Mouse (Mus musculus) hindbrain, embryonic 13.5 days (tissue): ENCODE data around the gene Mastl. TPM values are rescaled to one million over a fixed set of nuclear protein-coding genes. Genes with fewer than 3 reads are reported as not detected.

ENCODE experiments used
- ATAC-seq: fragments of 200-750 bp; cut with Nextera tagmentation; 2 replicates; pipeline ENCODE4 v1.8.0; 2017; ENCODE audit warnings: moderate TSS enrichment; ENCODE audit not compliant: low FRiP score
- H3K27ac ChIP-seq: fragments of 300-500 bp; sonication (generic); 2 replicates; pipeline ENCODE4 v1.5.1; 2015; ENCODE audit warnings: inconsistent platforms, mild to moderate bottlenecking, moderate library complexity
- H3K27me3 ChIP-seq: fragments of 300-500 bp; sonication (generic); 2 replicates; pipeline ENCODE4 v1.6.1; 2015; ENCODE audit warnings: mild to moderate bottlenecking, inconsistent platforms
- H3K36me3 ChIP-seq: fragments of 300-500 bp; sonication (generic); 2 replicates; pipeline ENCODE4 v1.6.1; 2015; ENCODE audit warnings: mild to moderate bottlenecking, inconsistent platforms
- H3K4me1 ChIP-seq: fragments of 300-500 bp; sonication (generic); replicated peaks from 2 replicates; pipeline ENCODE4 v1.6.1; 2015; ENCODE audit warnings: inconsistent platforms
- H3K4me2 ChIP-seq: fragments of 300-500 bp; sonication (generic); 2 replicates; pipeline ENCODE4 v1.6.1; 2015; ENCODE audit warnings: inconsistent platforms, mild to moderate bottlenecking, moderate library complexity
- H3K4me3 ChIP-seq: fragments of 300-500 bp; sonication (generic); 2 replicates; pipeline ENCODE4 v1.5.1; 2015; ENCODE audit warnings: mild to moderate bottlenecking, inconsistent platforms
- H3K9ac ChIP-seq: fragments of 300-500 bp; sonication (generic); 2 replicates; pipeline ENCODE4 v1.6.1; 2015; ENCODE audit warnings: mild to moderate bottlenecking, inconsistent platforms
- H3K9me3 ChIP-seq: fragments of 300-500 bp; sonication (generic); 2 replicates; pipeline ENCODE4 v1.6.1; 2016; ENCODE audit warnings: inconsistent platforms
- whole genome bisulfite sequencing: fragments of 180-500 bp; shearing (Covaris S2); methylation state at CpG from one replicate; pipeline ENCODE4 v1.1.7; 2015; 5-methylcytosine and 5-hydroxymethylcytosine counted together
- polyA plus RNA-seq: library from polyadenylated mRNA; unstranded; fragments of >200 nt; fragmentation: Nextera tagmentation; extraction: Ambion mirVana; gene quantifications from 2 replicates; pipeline ENCODE4 v1.2.1, GENCODE M21; 2015

Mastl gene
- 3.5 and 4.0 TPM in 2 replicates for polyA plus RNA-seq

DNA sequence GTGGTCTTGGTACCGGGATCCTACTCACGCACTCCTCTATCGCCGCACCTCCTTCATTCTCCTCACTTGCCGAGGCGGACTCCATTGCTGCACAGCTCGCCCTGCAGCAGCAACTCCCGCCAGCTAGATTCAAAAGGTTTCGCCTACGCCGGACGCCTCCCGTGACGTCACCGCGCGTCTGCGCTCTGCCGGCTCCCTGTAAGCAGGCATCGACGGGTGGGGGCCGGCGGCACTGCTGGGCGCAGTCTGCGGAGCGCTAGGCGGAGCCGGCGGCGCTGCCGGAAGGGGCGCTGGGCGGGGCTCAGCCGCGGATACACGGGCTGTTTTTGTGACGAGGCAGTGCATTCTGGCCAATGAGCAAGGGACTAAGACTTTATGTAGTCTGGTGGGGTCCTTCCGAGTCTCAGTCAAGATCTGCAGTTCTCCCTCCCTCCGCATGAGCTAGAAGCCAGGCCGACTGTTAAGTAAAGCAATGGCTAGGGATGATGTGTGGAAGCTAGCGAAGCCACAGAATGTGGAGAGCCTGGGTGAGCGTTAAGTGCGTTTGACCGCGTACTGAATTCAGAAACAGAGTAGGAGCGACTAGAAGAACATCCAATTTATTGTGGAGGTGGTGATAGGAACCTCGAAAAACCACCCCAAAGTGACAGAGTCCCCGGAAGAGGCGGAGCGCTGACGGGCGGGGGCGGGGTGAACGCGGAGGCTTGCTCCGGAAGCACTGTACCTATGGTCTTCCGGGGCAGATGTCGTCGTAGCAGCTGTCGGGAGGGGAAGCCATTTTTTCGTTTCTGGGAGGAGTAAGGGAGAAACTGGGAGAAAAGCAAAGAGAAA lies at the start of gene Mastl, which contains the start of gene Yme1l1:
Mastl (minus strand) TSS at position 248 of the 831 bp plus-strand sequence.
Yme1l1 (plus strand) TSS at position 593 of the 831 bp plus-strand sequence.
- Histone ChIP-seq H3K4me3 (peak within 1 kb of the TSS; percentile 79), H3K4me1 (peaks cover 29% of the 10 kb centered on the region), H3K9ac (peak within 1 kb of the TSS; percentile 85), H3K4me2 (peak within 1 kb of the TSS; percentile 79), H3K27me3 (no peaks in the 10 kb centered on the region), H3K27ac (peak within 1 kb of the TSS; percentile 99), H3K9me3 (no peaks in the 10 kb centered on the region), H3K36me3 (peaks cover 1% of the 10 kb centered on the region; the same call in 1 of the 2 replicates)
- ATAC-seq: peak; percentile 98
- WGBS: under 1% methylated on average over 61 of the region's 61 CpGs

DNA sequence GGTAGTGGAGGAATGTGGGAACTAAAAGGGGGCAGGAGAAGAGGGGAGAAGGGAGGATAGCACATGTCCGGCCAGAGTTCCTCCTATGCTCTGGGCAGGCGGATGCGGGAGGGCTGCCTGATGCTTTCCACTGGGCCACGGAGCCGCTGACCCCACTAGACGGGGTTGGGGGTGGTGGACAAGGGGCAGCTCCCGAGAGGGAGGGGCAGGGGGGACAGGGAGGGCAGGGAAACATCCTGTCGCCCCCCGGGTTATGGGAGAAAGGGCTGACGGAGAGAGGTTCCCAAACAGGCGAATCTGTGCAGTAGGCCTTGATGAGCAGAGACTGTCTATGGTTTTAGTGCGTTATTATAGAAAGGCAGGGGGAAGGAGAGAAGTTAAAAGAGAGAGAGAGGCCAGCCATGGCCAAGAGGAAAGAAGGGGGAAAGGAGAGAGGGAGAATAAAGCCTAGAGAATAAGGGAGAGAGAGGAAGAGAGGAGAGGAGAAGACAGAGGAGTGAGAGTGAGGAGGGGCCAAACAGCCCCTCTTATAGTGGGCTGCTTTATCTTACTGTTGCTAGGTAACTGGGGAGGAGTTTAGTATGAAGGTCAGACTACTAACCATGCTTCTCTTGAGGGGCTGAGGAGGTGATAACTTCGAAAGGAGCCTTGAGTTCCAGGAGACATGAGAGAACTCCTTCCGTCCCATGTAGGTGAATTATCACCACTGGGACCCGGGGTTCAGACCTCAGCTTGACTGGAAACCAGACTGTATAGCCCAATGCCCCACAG lies 47.3 kb upstream of the Mastl start:
- Histone ChIP-seq H3K36me3 (peaks cover 21% of the 10 kb centered on the region), H3K4me3 (no peak overlapping the region), H3K4me2 (no peak overlapping the region), H3K4me1 (no peaks in the 10 kb centered on the region), H3K9me3 (no peaks in the 10 kb centered on the region), H3K9ac (no peak overlapping the region), H3K27me3 (no peaks in the 10 kb centered on the region), H3K27ac (no peak overlapping the region)
- peak; percentile 59 for ATAC-seq
- WGBS: 62% methylated on average over 15 of the region's 15 CpGs

DNA sequence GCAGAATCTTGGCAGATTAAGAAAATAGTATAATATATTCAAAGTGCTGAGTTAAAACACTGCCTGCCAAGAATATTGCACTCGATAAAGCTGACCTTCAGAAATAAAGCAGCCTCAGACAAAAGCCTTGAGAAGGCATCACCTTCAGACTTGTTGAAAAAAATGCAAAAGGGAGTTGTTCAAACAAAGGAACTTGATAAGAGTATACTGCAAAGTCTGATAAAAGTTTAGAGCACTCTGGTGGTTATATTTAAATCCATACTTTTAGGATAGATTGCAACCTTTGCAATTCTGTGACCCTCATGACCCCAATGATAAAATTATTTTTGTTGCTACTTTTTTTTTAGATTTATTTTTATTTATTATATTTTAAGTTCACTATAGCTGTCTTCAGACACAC lies 45.2 kb upstream of the Mastl start:
- ATAC-seq: no peak
- 96% methylated on average over 1 of the region's 1 CpGs for WGBS
- no peaks in the 10 kb centered on the region for H3K9me3 ChIP-seq
- peaks cover 28% of the 10 kb centered on the region for H3K36me3 ChIP-seq
- H3K4me3 ChIP-seq: no peak overlapping the region
- H3K27me3 ChIP-seq: no peaks in the 10 kb centered on the region
- no peak overlapping the region for H3K9ac ChIP-seq
- H3K27ac ChIP-seq: no peak overlapping the region
- no peaks in the 10 kb centered on the region for H3K4me1 ChIP-seq
- H3K4me2 ChIP-seq: no peak overlapping the region

DNA sequence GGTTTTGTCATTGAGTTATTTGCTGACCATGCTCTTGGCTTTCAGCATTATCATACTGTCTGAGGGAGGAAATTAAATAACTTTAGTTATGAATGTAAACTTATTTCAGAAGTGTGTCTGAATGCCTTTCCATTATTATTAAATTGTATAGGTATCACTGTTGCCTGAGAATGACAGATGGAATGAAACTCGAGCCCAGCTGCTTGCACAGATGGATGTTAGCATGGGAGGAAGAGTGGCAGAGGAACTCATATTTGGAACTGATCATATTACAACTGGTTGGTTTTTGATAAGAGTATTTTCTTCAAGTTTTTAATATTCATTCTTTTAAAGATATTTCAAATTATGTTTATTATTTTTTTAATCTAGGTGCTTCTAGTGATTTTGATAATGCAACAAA lies 38.5 kb upstream of the Mastl start:
- no peak for ATAC-seq
- Histone ChIP-seq H3K27ac (no peak overlapping the region), H3K4me2 (no peak overlapping the region), H3K9ac (no peak overlapping the region), H3K27me3 (no peaks in the 10 kb centered on the region), H3K36me3 (peaks cover 65% of the 10 kb centered on the region), H3K4me1 (no peaks in the 10 kb centered on the region), H3K9me3 (no peaks in the 10 kb centered on the region), H3K4me3 (no peak overlapping the region)
- 84% methylated on average over 1 of the region's 1 CpGs for WGBS

DNA sequence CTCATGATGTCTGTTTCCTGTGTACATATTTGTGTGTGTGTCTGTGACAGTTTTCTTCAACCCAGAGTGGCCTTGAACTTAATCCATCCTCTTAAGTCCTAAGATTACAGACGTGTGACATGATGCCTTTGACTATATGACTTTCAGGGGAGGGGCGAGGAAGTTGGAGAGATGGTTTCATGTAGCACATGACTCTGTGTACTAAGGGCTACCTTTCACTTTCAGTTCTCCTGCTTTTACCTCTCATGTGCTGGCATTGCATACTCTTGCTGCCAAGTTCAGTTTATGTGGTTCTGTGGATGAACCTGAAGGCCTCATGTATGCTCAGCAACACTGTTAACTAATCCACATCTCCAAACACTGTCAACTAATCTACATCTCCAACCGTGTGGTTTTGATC lies 16.5 kb upstream of the Mastl start:
- 92% methylated on average over 3 of the region's 3 CpGs for WGBS
- no peak for ATAC-seq
- H3K4me1 ChIP-seq: no peaks in the 10 kb centered on the region

DNA sequence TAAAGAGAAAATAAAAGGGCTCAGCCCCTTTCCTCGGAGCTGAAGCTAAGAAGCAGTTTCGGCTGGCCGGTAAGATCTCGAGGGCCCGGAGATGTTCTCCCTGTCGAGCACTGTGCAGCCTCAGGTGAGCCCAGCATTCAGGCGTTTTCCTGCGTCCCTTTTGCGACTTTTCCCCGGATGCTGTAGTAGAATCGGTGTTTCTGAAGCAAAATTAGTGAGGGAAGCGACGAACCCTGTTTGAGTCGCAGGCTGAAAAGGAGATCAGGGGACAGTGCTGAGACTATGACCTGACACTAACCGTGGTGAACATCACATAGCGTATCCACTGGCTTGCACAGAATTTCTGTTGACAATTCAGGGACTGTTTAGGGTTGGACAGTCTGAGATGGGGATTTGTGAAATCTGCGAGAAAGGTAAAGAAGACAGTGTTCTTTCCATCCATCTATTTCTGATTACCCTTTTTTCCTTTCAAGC lies 821 bp upstream of the Mastl start:
- Histone ChIP-seq H3K9ac (peak overlapping the region; percentile 85), H3K4me2 (peak overlapping the region; percentile 79), H3K4me3 (peak overlapping the region; percentile 79), H3K9me3 (no peaks in the 10 kb centered on the region), H3K27ac (peak overlapping the region; percentile 99), H3K4me1 (peaks cover 29% of the 10 kb centered on the region), H3K36me3 (peaks cover 6% of the 10 kb centered on the region), H3K27me3 (no peaks in the 10 kb centered on the region)
- ATAC-seq: peak; percentile 29
- WGBS: 1% methylated on average over 17 of the region's 17 CpGs

More for the DNA sequence above, 16.5 kb upstream of the Mastl start:
- Histone ChIP-seq H3K9me3 (no peaks in the 10 kb centered on the region), H3K27ac (no peak overlapping the region), H3K4me3 (no peak overlapping the region), H3K27me3 (no peaks in the 10 kb centered on the region), H3K4me2 (no peak overlapping the region), H3K36me3 (peaks cover 77% of the 10 kb centered on the region), H3K9ac (no peak overlapping the region)

DNA sequence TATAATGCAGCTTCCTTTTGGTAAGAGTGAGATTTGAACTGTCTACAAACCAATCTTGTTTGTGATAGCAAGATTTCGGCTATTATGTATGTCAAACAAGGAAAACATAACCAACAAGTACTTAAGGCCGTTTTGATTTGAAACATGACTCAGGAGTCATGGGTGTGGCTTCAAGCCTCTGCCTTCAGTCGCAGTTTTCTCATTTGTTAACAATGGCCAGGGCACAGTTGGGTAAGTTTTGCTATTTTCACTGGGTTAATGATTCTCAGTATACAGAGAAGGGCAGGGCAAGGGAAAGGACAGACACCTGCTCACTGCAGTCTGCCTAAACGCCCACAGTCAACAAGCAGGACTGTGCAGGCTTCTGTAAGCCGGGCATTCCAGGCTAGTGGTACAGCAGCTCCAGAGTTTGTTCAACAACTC lies 614 bp downstream of the Mastl start:
- no peak; the same call in 1 of the 2 replicates for ATAC-seq
- Histone ChIP-seq H3K4me2 (peak overlapping the region; percentile 79), H3K27ac (peak overlapping the region; percentile 99; the same call in 1 of the 2 replicates), H3K4me1 (peaks cover 29% of the 10 kb centered on the region), H3K27me3 (no peaks in the 10 kb centered on the region), H3K9me3 (no peaks in the 10 kb centered on the region), H3K36me3 (no peaks in the 10 kb centered on the region), H3K9ac (peak overlapping the region; percentile 68), H3K4me3 (peak overlapping the region; percentile 79)
- 6% methylated on average over 5 of the region's 5 CpGs for WGBS

DNA sequence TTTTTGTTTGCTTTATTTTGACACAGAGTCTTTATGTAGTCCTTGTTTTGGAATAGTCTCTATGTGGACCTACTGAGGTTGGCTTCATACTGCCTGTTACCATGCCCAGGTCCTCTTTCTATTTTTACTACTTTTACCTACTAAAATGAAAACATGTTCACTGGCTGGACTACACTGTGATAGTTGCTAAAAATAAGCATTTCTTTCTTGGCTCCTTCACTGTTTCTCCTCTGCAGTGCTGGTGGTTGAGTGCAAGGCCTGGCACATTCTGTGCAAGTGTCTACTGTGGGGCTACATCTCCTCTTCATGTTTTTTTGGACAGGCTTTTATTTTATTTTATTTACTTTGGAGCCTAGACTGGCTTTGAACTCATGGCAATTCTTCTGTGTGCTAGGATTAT lies 36.3 kb downstream of the Mastl start:
- no peak overlapping the region for H3K27ac ChIP-seq
- no peak for ATAC-seq
- no peak overlapping the region for H3K4me3 ChIP-seq
- H3K9me3 ChIP-seq: no peaks in the 10 kb centered on the region
- H3K4me2 ChIP-seq: no peak overlapping the region
- H3K9ac ChIP-seq: no peak overlapping the region
- peaks cover 15% of the 10 kb centered on the region for H3K36me3 ChIP-seq
- H3K4me1 ChIP-seq: no peaks in the 10 kb centered on the region
- no peaks in the 10 kb centered on the region for H3K27me3 ChIP-seq

DNA sequence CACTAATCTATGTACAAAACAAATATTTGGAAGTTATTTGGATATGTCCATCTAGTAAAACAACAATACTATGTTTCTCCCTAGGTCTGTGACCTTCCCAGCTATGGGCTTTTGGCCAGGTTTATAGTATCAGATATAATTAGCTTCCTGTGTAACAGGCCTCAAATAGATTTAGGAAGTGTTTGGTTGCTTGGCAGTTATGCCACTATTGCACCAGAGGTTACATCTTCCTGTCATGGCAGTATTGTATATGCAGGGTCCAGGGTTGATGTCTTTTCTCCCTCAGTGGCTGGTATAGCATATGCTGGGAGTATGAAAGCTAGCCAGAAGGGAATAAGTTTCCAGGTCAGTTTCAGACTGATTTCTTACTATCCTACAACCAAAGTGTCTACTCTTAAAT lies 53.6 kb downstream of the Mastl start:
- ATAC-seq: no peak
- Histone ChIP-seq H3K9me3 (no peaks in the 10 kb centered on the region), H3K36me3 (peaks cover 27% of the 10 kb centered on the region), H3K4me3 (no peak overlapping the region), H3K4me1 (no peaks in the 10 kb centered on the region), H3K27ac (no peak overlapping the region), H3K27me3 (no peaks in the 10 kb centered on the region), H3K9ac (no peak overlapping the region), H3K4me2 (no peak overlapping the region)

DNA sequence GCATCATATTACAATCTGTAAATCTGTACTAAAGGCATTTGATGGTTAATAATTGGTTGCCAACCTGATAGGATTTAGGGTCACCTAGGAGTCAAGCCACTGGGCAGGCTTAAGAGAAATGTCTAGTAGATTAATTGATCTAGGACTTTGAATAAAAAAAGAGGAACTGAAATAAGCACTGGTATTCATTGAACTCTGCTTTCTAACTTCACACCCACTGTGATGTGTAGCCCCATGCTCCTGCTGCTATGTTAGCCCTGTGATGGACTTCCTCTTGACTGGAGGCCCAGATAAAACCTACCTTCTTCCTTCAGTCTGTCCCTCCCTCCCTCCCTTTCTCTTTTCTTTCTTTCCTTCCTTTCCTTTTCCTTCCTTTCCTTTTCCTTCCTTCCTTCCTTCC lies 58.8 kb downstream of the Mastl start:
- Histone ChIP-seq H3K36me3 (peaks cover 58% of the 10 kb centered on the region), H3K4me1 (no peaks in the 10 kb centered on the region), H3K9ac (no peak overlapping the region), H3K4me3 (no peak overlapping the region), H3K4me2 (no peak overlapping the region), H3K9me3 (no peaks in the 10 kb centered on the region), H3K27me3 (no peaks in the 10 kb centered on the region), H3K27ac (no peak overlapping the region)
- no peak for ATAC-seq

DNA sequence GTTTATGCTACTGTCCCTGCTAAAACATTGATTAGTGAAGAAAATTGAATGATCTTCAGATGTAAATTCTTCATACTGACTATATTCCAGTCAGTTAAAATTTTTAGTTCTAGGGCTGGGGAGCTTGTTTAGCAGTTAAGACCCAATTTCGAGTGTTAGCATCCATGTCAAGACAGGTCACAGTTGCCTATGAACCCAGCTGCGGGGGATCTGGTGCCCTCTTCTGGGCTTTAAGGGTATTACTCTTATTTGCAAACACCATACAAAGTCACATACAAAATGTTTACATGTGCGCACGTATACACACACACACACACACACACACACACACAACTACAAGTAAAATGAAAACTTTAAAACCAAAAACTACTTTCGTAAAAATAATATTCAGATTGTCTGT lies 63.6 kb downstream of the Mastl start:
- H3K27ac ChIP-seq: no peak overlapping the region
- 60% methylated on average over 5 of the region's 5 CpGs for WGBS
- H3K4me1 ChIP-seq: no peaks in the 10 kb centered on the region
- ATAC-seq: no peak
- H3K4me3 ChIP-seq: no peak overlapping the region
- no peaks in the 10 kb centered on the region for H3K9me3 ChIP-seq
- H3K9ac ChIP-seq: no peak overlapping the region
- no peaks in the 10 kb centered on the region for H3K27me3 ChIP-seq
- H3K36me3 ChIP-seq: peaks cover 81% of the 10 kb centered on the region
- no peak overlapping the region for H3K4me2 ChIP-seq

DNA sequence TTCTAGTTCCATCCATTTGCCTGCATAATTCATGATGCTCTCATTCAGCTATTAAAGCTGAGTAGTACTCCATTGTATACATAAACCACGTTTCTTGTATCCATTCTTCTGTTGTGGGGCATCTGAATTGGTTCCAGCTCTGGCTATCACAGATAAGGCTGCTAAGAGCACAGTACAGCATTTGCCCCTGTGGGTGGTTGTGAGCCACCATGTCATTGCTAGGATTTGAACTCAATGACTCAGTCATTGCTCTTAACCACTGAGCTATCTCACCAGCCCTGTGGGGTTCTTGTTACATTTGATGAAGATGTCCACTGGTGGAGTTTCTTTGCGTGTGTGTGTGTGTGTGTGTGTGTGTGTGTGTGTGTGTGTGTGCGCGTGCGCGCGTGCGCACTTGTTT lies 71.3 kb downstream of the Mastl start:
- H3K4me3 ChIP-seq: no peak overlapping the region
- 95% methylated on average over 8 of the region's 8 CpGs for WGBS
- H3K9me3 ChIP-seq: no peaks in the 10 kb centered on the region
- H3K36me3 ChIP-seq: peaks cover 73% of the 10 kb centered on the region
- H3K9ac ChIP-seq: no peak overlapping the region
- H3K27me3 ChIP-seq: no peaks in the 10 kb centered on the region
- no peak overlapping the region for H3K4me2 ChIP-seq
- ATAC-seq: no peak
- no peak overlapping the region for H3K27ac ChIP-seq
- no peaks in the 10 kb centered on the region for H3K4me1 ChIP-seq
